Mouse (Mus musculus) mature B cell (primary cell): ENCODE measurements around the gene Cyp51.
"Not testable (repeated sequence)": the region's sequence is repeated elsewhere in the genome, so short reads cannot be mapped to it uniquely, and the experiment has no call there.

Experiments
- in situ Hi-C: fragments of 300-500 bp; cut with MboI; formaldehyde crosslinking; loops from 2 replicates; pipeline ENCODE4 v1.14.3; 2019

Cyp51 gene

GRCm38 (mm10) chr5:4104341-4105040, at the start of gene Cyp51:
TSS of gene Cyp51 (minus strand) at chr5:4104746.
- in situ Hi-C loops = no loop called here

DNA sequence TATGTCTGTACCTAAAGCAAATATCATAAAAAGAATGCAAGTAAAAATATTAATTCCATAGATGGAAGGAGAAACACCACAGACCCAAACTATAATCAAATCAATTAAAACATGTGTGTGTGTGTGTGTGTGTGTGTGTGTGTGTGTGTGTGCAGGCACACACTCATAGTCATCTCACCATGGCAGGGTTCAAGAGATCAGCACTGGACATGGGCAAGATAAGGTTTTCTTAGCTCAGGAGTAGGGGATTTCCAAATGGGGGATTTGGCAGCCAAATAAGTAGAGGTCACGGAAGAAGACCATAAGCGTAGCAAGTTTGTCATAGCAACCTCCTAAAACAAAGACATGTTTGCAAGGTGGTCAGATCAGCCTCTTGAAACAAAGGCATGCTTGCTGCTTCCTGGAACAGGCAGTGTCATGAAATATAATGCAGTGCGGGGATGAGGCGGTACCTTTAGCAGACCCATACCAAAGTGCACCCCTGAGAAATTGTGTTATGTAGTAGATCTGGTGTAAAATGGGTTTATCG, 8.1 kb upstream of the Cyp51 start:
- in situ Hi-C loops = no loop called here

GRCm38 (mm10) chr5:4107056-4107455, 2.5 kb upstream of the Cyp51 start:
- in situ Hi-C loops = not testable (repeated sequence)

DNA sequence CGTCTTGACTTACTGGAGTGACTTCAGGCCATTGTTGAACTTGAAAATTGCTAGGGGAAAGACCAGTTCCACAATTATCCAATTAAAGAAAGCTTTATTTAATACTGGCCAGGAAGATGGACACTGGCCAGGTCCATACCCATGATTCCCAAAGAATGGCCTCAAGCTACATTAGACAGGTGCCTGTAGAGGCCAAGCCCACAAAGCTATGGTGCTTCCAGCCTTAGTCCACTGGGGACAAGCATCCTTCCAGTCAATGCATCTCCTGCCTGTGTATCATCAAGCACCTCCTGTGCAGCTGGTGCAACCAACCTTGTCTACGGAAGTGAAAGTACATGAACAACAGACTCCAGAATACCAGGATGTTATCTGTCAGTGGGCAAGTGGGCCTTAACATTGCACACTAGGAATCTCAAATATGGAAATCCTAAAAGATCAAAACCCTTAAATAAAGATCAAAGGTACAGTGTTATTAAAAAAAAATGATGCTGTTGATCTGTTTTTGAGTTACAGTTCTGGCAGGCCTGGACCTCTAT, 1.2 kb upstream of the Cyp51 start:
- in situ Hi-C loops = no loop called here

DNA sequence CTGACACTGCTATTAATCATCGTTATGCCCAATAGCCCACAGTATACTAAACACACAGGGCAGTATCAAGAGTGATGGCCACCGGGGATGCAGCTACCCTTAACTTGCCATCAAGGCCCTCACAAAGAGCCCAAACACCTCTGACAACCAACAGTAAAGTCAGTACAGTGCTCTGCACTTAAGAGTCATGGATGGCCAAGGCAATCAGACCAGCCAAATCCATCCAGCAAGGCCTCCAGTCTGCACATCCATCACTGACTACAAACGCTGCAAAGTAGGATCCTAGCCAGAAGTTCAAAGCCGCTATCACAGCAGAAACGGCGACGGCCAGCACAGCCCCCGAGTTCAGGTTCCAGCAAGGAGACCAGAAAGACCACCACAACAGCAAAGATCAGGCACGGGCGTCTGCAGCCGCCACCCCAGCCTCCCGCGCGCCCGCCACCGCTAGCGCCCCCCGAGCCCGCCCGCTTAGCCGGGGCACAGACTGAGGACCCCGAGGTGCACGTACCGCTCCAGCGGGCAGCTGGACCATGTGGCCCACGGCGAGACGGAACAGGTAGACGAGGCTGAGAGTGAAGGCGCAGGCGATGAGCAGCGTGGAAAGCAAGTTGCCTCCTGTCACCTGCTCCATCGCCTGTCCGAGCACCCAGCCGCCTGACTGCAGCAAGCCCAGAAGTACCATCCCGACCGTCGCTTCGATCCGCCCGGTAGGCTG, 763 bp downstream of the Cyp51 start:
- in situ Hi-C loops = no loop called here

GRCm38 (mm10) chr5:4101770-4102169, 2.8 kb downstream of the Cyp51 start:
- in situ Hi-C loops = no loop called here

GRCm38 (mm10) chr5:4101031-4101430, 3.5 kb downstream of the Cyp51 start:
- in situ Hi-C loops = no loop called here

DNA sequence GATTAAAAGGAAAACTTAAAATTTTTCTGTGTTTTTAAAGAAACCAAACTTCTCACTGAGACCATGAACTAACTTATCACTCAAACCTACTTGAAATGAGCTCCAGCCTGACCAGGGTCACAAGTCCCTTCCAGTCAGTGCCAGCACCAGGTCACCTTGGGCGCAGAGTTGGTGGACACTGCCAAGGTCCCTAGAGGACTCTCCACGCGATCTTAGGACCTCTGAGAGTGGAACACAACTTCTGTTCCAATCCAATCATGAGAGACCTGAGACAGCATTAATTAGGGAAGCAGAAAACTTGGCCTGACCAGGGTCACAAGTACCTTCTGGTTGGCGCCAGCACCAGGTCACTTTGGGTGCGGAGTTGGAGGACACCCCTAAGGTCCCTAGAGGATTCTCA, 10.1 kb downstream of the Cyp51 start:
- in situ Hi-C loops = no loop called here

GRCm38 (mm10) chr5:4088190-4088589, 16.4 kb downstream of the Cyp51 start:
- in situ Hi-C loops = no loop called here

GRCm38 (mm10) chr5:4086309-4086708, 18.2 kb downstream of the Cyp51 start:
- in situ Hi-C loops = no loop called here

- in situ Hi-C loops = no loop called here
Measured at GRCm38 (mm10) chr5:4084948-4085347, 19.6 kb downstream of the Cyp51 start.

DNA sequence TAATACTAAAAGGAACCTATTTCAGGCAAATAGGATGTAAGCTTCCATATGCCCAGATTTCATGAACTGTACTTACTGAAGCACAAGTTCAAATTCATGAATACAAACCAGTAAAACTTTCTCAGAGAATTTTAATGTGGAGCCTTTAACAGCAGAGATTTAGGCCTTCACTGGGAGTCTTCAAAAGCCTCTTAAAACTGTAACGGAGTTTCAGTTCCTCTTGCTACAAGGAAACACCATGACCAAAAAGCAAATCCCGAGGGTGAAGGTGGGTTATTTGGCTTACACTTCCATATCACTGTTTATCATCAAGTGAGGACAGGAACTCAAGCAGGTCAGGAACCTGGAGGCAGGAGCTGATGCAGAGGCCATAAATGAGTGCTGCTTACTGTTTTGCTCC, 23.0 kb downstream of the Cyp51 start:
- in situ Hi-C loops = no loop called here

DNA sequence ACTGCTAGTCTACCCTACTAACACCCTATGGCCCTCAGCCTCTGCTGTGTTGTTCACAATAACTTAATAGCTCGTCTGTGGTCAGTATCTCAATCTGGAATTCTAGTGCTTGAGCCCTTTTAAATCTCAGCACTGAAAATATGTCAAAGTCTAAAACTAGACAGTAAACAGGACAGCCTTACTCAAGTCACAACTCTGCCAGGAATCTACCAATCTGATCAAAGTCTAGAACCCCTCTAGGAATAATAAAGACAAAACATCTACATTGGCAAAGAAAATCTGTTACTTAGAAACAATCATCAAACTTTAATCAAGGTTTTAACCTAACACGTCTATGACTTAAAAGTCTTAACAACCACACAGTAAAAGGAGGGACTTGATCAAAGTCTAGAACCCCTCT, 23.7 kb downstream of the Cyp51 start:
- in situ Hi-C loops = no loop called here

GRCm38 (mm10) chr5:4079086-4079485, 25.5 kb downstream of the Cyp51 start:
- in situ Hi-C loops = no loop called here

DNA sequence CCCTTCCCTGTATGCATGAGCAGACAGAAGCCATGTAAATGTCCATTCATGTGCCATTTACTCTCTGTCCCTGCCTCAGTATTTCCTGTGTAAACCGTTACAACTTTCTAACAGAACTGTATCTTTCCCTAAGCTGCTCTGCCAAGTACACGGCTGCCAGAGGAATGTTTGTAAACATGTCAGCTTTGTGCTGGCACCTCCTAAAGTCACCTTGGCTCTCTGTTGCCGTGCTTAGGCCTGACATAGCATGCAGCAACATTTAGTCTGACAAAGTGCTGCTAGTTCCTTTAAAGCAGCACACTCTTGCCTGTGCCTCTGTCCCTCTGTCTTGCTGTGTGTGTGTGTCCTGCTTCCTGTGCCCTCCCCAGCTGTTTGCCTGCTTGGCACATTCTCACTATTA, 37.3 kb downstream of the Cyp51 start:
- in situ Hi-C loops = no loop called here

DNA sequence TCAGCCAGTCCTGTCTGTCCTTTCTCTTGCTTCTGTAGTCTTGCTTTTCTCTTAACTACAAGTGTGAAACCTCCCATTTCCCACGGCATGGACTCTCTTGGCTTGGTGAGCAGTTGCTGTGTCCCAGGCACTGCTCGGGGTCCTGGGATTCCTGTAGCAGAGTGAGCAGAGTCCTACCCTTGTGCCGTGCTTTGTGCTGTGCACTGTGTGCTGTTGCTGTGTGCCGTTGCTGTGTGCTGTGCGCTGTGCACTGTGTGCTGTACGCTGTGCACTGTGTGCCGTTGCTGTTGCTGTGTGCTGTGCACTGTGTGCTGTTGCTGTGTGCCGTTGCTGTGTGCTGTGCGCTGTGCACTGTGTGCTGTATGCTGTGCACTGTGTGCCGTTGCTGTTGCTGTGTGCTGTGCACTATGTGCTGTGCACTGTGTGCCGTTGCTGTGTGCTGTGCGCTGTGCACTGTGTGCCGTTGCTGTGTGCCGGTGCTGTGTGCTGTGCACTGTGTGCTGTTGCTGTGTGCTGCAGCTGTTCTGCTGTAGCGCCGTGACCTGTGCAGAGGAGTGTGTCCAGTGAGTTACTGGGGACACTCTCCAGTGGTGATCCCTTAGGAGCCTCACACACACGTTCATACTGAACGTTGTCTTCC, 38.0 kb downstream of the Cyp51 start:
- in situ Hi-C loops = no loop called here

DNA sequence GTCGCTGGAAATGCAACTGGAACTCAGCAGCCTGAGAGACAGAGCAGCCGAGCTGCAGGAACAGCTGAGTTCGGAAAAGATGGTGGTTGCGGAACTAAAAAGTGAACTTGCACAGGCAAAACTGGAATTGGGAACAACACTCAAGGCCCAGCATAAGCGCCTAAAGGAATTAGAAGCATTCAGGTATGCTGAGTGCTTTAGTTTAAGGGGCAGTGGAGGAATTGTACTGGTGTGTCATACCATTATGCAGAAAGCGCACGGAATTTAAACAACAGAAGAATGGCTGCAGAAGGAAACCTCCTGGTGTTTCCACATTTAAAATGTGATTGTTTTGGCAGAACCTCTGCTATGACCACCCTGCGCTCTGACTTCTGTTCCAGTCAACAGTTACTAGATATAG, 44.2 kb downstream of the Cyp51 start:
- in situ Hi-C loops = no loop called here

GRCm38 (mm10) chr5:4040922-4041321, 63.6 kb downstream of the Cyp51 start:
- in situ Hi-C loops = no loop called here

DNA sequence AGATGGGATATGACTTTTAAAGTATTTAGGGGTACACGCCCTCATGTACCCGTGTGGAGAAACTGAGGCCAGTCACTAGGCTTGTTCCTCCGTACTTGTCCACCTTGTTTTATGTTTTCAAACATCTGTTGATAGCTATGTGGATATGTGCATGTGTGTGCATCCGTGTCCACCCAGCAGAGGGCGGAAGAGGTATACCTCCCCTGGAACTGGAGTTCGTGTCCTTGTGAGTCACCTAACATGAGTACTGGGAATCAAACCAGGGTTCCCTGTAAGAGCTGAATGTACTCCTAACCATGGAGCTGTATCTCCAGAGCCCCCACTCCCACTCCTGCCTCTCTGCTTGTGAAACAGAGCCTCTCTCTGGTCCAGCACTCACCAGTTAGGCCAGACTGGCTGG, 64.2 kb downstream of the Cyp51 start:
- in situ Hi-C loops = no loop called here

DNA sequence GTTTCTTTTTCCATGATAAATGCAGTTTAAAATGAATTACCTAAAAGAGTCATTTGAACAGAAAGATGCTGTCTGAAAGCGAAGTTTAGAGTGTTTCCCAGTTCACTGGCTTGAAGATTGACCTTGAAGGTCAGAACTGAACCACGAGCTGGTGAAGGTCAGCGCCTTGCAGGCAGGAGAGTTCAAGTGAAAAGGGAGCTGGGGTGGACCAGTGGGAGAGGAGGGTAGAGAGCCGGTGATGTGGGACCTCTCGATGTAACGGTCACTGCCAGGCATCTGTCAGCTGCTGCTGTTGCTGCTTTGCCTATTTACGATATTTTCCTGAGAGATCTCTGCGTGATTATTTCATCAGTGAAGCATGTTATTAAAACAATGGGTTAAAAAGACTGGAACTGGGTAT, 65.2 kb downstream of the Cyp51 start:
- in situ Hi-C loops = no loop called here

GRCm38 (mm10) chr5:4036686-4037085, 67.9 kb downstream of the Cyp51 start:
- in situ Hi-C loops = no loop called here

- in situ Hi-C loops = no loop called here
Measured at GRCm38 (mm10) chr5:4031846-4032245, 72.7 kb downstream of the Cyp51 start.
